Mouse (Mus musculus) T-helper 1 cell (primary cell): ENCODE results near the gene Ugt1a6a.

ENCODE experiments used
- in situ Hi-C: fragments of 300-600 bp; cut with MboI, MseI; formaldehyde crosslinking; loops from one replicate; pipeline ENCODE4 v1.15.1; 2025; ENCODE audit warnings: high pct_unique_total_duplicates

The Ugt1a6a gene

DNA sequence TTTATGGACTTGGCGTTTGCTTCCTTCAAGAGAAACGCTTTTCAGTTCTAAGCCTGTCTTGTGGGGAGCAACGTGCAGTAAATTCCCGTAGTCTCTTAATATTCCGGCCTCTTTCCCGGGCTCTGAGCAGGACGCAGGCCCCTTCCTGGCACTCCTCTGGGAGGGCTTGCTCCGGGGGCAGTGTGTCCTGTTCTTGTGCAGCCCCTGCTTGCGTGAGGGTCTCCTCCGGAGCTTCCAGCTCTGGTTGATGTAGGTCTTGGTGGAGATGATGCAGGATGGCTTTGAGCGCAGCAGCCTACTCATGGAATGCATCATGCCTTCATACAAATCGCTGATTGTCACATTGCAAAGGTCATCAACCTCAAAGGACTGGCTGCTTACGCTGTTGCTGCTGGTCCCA is 131.5 kb downstream of the Ugt1a6a start:
- in situ Hi-C loops: no loop called here

DNA sequence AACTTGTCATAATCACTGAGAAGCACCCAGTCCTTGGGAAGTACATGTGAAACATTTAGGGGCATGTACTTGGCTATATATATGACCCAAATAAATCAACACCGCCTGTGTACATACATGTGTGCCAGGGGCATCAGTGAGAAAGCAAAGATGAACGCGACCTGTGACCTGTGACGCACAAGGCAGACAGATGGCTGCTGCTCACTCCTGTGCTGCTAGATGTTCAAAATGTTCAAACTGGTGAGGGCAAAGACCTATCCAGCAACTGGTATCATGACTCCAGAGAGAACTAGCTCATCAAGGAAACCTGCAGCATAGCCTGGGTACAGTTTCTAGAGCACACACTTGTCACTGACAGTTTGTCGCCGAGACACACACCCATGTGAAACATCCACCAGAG is 132.9 kb downstream of the Ugt1a6a start:
- in situ Hi-C loops: no loop called here

DNA sequence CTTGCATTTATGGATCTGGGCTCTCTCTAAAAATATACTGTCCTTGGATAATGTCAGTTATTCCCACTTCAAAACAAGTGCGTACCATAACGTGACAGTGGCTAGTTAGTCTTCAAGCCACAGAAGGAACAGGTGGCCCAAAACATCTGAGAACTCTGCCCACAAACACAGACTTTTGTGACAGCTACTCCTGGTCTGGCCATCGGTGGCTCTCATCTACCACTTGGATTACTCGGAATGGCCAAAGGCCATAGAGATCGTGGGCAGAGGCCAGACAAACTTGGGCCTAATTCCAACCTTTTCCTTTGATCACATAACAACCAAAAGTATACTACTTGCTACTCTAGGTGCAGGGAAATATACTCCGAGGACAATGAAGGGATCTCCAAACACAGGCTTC is 133.5 kb downstream of the Ugt1a6a start:
- in situ Hi-C loops: no loop called here
